Mouse (Mus musculus) embryonic facial prominence, embryonic 13.5 days (tissue): ENCODE results near the gene Glycam1. TPM values are rescaled to one million over a fixed set of nuclear protein-coding genes. Genes with fewer than 3 reads are reported as not detected.
"Not testable (repeated sequence)": the region's sequence is repeated elsewhere in the genome, so short reads cannot be mapped to it uniquely, and the experiment has no call there.

ENCODE experiments used
- ATAC-seq: fragments of 200-750 bp; cut with Nextera tagmentation; 2 replicates; pipeline ENCODE4 v1.8.0; 2017; ENCODE audit warnings: low read depth; ENCODE audit not compliant: insufficient number of reproducible peaks, insufficient read depth, low FRiP score, low TSS enrichment
- H3K27ac ChIP-seq: fragments of 300-500 bp; sonication (generic); 2 replicates; pipeline ENCODE4 v1.5.1; 2015; ENCODE audit warnings: moderate library complexity, mild to moderate bottlenecking, inconsistent platforms
- H3K27me3 ChIP-seq: fragments of 300-500 bp; sonication (generic); 2 replicates; pipeline ENCODE4 v1.6.1; 2015; ENCODE audit warnings: mild to moderate bottlenecking, inconsistent platforms
- H3K36me3 ChIP-seq: fragments of 300-500 bp; sonication (generic); 2 replicates; pipeline ENCODE4 v1.6.1; 2015; ENCODE audit warnings: mild to moderate bottlenecking, inconsistent platforms
- H3K4me1 ChIP-seq: fragments of 300-500 bp; sonication (generic); 2 replicates; pipeline ENCODE4 v1.6.1; 2015; ENCODE audit warnings: inconsistent platforms
- H3K4me2 ChIP-seq: fragments of 300-500 bp; sonication (generic); 2 replicates; pipeline ENCODE4 v1.6.1; 2015; ENCODE audit warnings: moderate library complexity, mild to moderate bottlenecking, inconsistent platforms
- H3K4me3 ChIP-seq: fragments of 300-500 bp; sonication (generic); 2 replicates; pipeline ENCODE4 v1.5.1; 2015; ENCODE audit warnings: mild to moderate bottlenecking, inconsistent platforms
- H3K9ac ChIP-seq: fragments of 300-500 bp; sonication (generic); 2 replicates; pipeline ENCODE4 v1.6.1; 2015; ENCODE audit warnings: mild to moderate bottlenecking, inconsistent platforms
- H3K9me3 ChIP-seq: fragments of 300-500 bp; sonication (generic); 2 replicates; pipeline ENCODE4 v1.6.1; 2016; ENCODE audit warnings: inconsistent platforms
- WGBS: fragments of 180-500 bp; shearing (Covaris S2); methylation state at CpG from one replicate; pipeline ENCODE4 v1.1.7; 2015; ENCODE audit warnings: mixed read lengths; 5-methylcytosine and 5-hydroxymethylcytosine counted together
- polyA plus RNA-seq: library from polyadenylated mRNA; unstranded; fragments of >200 nt; fragmentation: Nextera tagmentation; extraction: Ambion mirVana; gene quantifications from 2 replicates; pipeline ENCODE4 v1.2.1, GENCODE M21; 2015

The Glycam1 gene
- polyA plus RNA-seq = not detected in 2 replicates

DNA sequence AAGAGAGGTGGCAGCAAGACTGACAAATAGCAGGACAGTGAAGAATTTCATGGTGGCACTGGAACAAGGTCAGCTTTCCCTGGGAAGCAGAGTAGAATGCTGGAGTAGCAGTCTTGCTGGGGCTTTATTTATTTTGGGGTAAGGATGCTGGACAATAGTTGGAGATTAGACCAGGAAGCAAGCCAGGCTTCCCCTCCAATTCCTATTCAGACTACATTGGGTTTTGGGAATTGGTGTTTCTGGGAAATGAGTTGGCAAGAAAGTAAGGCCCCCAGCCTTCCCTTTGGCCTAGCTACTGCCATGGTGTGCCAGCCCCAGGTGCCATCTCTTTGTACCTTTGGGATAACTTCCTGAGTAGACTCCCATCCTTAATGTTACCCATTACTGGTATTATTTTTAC, at the start of gene Glycam1:
Gene Glycam1 (minus strand): TSS at position 101 of the 400 bp plus-strand sequence.
- no peaks in the 10 kb centered on the region for H3K27me3 ChIP-seq
- ATAC-seq = no peak
- H3K27ac ChIP-seq = no peak within 1 kb of the TSS

DNA sequence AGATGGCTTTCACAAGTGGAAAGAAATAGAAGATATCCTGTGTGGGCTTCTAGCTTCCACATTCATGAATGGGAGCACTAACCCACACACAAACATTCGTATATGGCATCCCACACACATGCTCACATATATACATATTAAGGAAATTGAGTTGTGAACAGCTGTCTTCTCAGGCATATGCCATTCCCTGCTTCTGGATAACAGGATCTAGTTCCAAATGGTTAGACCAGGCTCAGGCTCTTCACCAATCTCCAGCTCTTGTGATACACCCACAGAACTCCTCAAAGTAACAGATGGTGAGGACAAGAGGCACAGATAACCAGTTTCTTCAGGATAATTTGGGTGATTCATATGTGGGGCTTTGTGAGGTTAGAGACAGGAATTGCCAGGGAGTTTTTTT, 39.6 kb upstream of the Glycam1 start:
- H3K27ac ChIP-seq = no peak overlapping the region
- ATAC-seq = no peak
- H3K9me3 ChIP-seq = no peaks in the 10 kb centered on the region
- H3K4me2 ChIP-seq = no peak overlapping the region
- H3K27me3 ChIP-seq = no peaks in the 10 kb centered on the region
- no peak overlapping the region for H3K4me3 ChIP-seq
- no peaks in the 10 kb centered on the region for H3K36me3 ChIP-seq
- H3K9ac ChIP-seq = no peak overlapping the region
- no peaks in the 10 kb centered on the region for H3K4me1 ChIP-seq
- WGBS = 75% methylated on average over 1 of the region's 1 CpGs

More for the DNA sequence above, at the start of gene Glycam1:
- no peak within 1 kb of the TSS for H3K4me2 ChIP-seq
- no peak within 1 kb of the TSS for H3K4me3 ChIP-seq
- no peaks in the 10 kb centered on the region for H3K9me3 ChIP-seq
- H3K36me3 ChIP-seq = no peaks in the 10 kb centered on the region
- H3K4me1 ChIP-seq = no peaks in the 10 kb centered on the region
- H3K9ac ChIP-seq = no peak within 1 kb of the TSS

- H3K36me3 ChIP-seq = no peaks in the 10 kb centered on the region
- H3K9me3 ChIP-seq = no peaks in the 10 kb centered on the region
- no peak overlapping the region for H3K9ac ChIP-seq
- no peak for ATAC-seq
- no peaks in the 10 kb centered on the region for H3K4me1 ChIP-seq
- WGBS = 72% methylated on average over 2 of the region's 2 CpGs
- H3K27me3 ChIP-seq = no peaks in the 10 kb centered on the region
- no peak overlapping the region for H3K27ac ChIP-seq
- no peak overlapping the region for H3K4me2 ChIP-seq
- H3K4me3 ChIP-seq = no peak overlapping the region
These were observed 25.9 kb upstream of the Glycam1 start for GRCm38 (mm10) chr15:103590779-103591178.

GRCm38 (mm10) chr15:103587752-103588151, 22.9 kb upstream of the Glycam1 start:
- H3K27ac ChIP-seq, H3K4me1 ChIP-seq, H3K36me3 ChIP-seq, H3K27me3 ChIP-seq, H3K9ac ChIP-seq, ATAC-seq, H3K4me3 ChIP-seq, H3K4me2 ChIP-seq, H3K9me3 ChIP-seq: not testable (repeated sequence)
- WGBS = 83% methylated on average over 4 of the region's 4 CpGs

DNA sequence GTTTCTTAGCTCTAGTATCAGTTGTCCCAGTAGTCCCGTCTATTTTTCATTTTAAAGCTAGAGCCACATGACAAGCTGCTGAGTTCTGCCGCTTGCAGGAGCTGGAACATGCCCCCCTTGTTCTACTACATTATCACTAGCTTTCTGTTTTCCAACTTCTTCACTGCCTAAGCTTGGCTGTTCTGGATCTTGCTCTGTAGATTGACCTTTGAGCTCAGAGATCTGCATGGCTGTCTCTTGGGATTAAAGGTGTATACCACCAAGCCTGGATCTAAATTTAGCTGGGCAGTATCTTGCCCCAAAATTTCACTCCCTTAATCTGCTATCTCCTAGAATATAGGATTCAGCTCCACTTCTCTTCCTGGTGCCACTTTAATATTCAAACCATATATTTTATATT, 21.0 kb upstream of the Glycam1 start:
- no peaks in the 10 kb centered on the region for H3K36me3 ChIP-seq
- H3K9ac ChIP-seq = no peak overlapping the region
- no peak for ATAC-seq
- no peak overlapping the region for H3K27ac ChIP-seq
- H3K4me2 ChIP-seq = no peak overlapping the region
- H3K4me3 ChIP-seq = no peak overlapping the region
- H3K4me1 ChIP-seq = no peaks in the 10 kb centered on the region
- no peaks in the 10 kb centered on the region for H3K27me3 ChIP-seq
- H3K9me3 ChIP-seq = no peaks in the 10 kb centered on the region
- WGBS = 80% methylated on average over 2 of the region's 2 CpGs

- no peak overlapping the region for H3K4me2 ChIP-seq
- no peak overlapping the region for H3K27ac ChIP-seq
- H3K9ac ChIP-seq = no peak overlapping the region
- H3K36me3 ChIP-seq = no peaks in the 10 kb centered on the region
- H3K4me1 ChIP-seq = no peaks in the 10 kb centered on the region
- no peak overlapping the region for H3K4me3 ChIP-seq
- ATAC-seq = no peak
- H3K9me3 ChIP-seq = no peaks in the 10 kb centered on the region
- 38% methylated on average over 3 of the region's 3 CpGs for WGBS
- H3K27me3 ChIP-seq = no peaks in the 10 kb centered on the region
These were observed 12.7 kb downstream of the Glycam1 start for GRCm38 (mm10) chr15:103552096-103552690.

DNA sequence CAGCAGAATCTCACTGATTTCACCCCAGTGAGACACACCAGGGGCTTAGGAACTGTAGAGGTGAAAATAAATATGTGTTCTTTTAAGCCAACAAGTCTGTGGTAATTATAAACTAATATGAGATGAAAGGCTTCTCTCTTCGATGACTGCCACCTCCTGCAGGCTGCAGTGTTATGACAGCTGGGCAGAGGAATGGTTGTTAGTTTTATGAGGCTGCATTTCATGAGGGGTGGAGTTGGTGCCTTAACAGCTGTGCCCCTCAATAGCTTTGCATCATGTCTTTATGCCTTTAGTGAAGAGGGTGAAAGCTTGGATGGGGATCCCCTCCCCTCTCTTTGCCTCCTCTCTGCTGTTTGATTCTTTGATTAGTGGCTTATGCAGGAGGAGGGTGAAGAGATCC, 13.8 kb downstream of the Glycam1 start:
- Histone ChIP-seq H3K9ac (no peak overlapping the region), H3K9me3 (no peaks in the 10 kb centered on the region), H3K4me1 (no peaks in the 10 kb centered on the region), H3K36me3 (no peaks in the 10 kb centered on the region), H3K27ac (no peak overlapping the region), H3K4me2 (no peak overlapping the region), H3K4me3 (no peak overlapping the region), H3K27me3 (no peaks in the 10 kb centered on the region)
- WGBS = 26% methylated on average over 1 of the region's 1 CpGs
- no peak for ATAC-seq

DNA sequence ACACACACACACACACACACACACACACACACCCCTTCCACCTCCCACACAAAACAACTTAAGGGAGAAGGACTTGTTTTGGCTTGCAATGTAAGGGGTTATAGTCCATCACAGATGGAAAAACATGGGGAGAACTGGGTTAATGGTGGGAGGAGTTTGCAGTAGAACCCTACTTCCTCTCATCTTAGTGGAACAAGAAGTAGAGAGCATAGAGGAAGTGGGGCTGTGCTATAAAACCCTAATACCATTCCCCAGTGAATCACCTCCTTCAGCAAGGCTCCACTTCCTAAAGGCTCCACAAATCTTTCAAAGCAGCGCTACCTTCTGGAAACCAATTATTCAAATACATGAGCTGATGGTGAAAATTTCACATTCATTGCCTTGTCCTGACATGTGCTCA, 15.4 kb downstream of the Glycam1 start:
- H3K4me1 ChIP-seq = no peaks in the 10 kb centered on the region
- no peaks in the 10 kb centered on the region for H3K9me3 ChIP-seq
- no peak overlapping the region for H3K4me2 ChIP-seq
- no peaks in the 10 kb centered on the region for H3K27me3 ChIP-seq
- H3K9ac ChIP-seq = no peak overlapping the region
- no peaks in the 10 kb centered on the region for H3K36me3 ChIP-seq
- 98% methylated on average over 1 of the region's 1 CpGs for WGBS
- ATAC-seq = no peak
- no peak overlapping the region for H3K4me3 ChIP-seq
- H3K27ac ChIP-seq = no peak overlapping the region

- no peak for ATAC-seq
- WGBS = 81% methylated on average over 3 of the region's 3 CpGs
- Histone ChIP-seq H3K36me3 (no peaks in the 10 kb centered on the region), H3K4me2 (no peak overlapping the region), H3K9me3 (no peaks in the 10 kb centered on the region), H3K27me3 (no peaks in the 10 kb centered on the region), H3K4me1 (no peaks in the 10 kb centered on the region), H3K4me3 (no peak overlapping the region), H3K9ac (no peak overlapping the region), H3K27ac (no peak overlapping the region)
These were observed 16.9 kb downstream of the Glycam1 start for GRCm38 (mm10) chr15:103547983-103548382.

GRCm38 (mm10) chr15:103542526-103542925, 22.4 kb downstream of the Glycam1 start:
- Histone ChIP-seq H3K36me3 (no peaks in the 10 kb centered on the region), H3K9me3 (no peaks in the 10 kb centered on the region), H3K27ac (no peak overlapping the region), H3K27me3 (peaks cover 8% of the 10 kb centered on the region), H3K4me3 (no peak overlapping the region), H3K9ac (no peak overlapping the region), H3K4me1 (peaks cover 14% of the 10 kb centered on the region), H3K4me2 (no peak overlapping the region)
- no peak for ATAC-seq

GRCm38 (mm10) chr15:103540646-103541045, 24.2 kb downstream of the Glycam1 start:
- WGBS = 71% methylated on average over 1 of the region's 1 CpGs
- no peak overlapping the region for H3K27ac ChIP-seq
- no peak overlapping the region for H3K4me3 ChIP-seq
- no peak for ATAC-seq
- peaks cover 24% of the 10 kb centered on the region for H3K4me1 ChIP-seq
- H3K9me3 ChIP-seq = no peaks in the 10 kb centered on the region
- H3K9ac ChIP-seq = no peak overlapping the region
- H3K36me3 ChIP-seq = no peaks in the 10 kb centered on the region
- H3K27me3 ChIP-seq = peaks cover 21% of the 10 kb centered on the region
- H3K4me2 ChIP-seq = no peak overlapping the region

- WGBS = 55% methylated on average over 2 of the region's 2 CpGs
These were observed 25.6 kb downstream of the Glycam1 start for GRCm38 (mm10) chr15:103539259-103539658.

More at GRCm38 (mm10) chr15:103539259-103539658, 25.6 kb downstream of the Glycam1 start:
- H3K27ac ChIP-seq = no peak overlapping the region
- H3K9me3 ChIP-seq = no peaks in the 10 kb centered on the region
- peaks cover 25% of the 10 kb centered on the region for H3K27me3 ChIP-seq
- peaks cover 24% of the 10 kb centered on the region for H3K4me1 ChIP-seq
- H3K9ac ChIP-seq = no peak overlapping the region
- H3K36me3 ChIP-seq = no peaks in the 10 kb centered on the region
- no peak overlapping the region for H3K4me3 ChIP-seq
- no peak for ATAC-seq
- no peak overlapping the region for H3K4me2 ChIP-seq
